Mouse (Mus musculus): ENCODE measurements around the gene Pgam2. TPM values are rescaled to one million over a fixed set of nuclear protein-coding genes. Genes with fewer than 3 reads are reported as not detected.

Gene Pgam2
- total RNA-seq, 1 experiment, result 4.1 TPM

DNA sequence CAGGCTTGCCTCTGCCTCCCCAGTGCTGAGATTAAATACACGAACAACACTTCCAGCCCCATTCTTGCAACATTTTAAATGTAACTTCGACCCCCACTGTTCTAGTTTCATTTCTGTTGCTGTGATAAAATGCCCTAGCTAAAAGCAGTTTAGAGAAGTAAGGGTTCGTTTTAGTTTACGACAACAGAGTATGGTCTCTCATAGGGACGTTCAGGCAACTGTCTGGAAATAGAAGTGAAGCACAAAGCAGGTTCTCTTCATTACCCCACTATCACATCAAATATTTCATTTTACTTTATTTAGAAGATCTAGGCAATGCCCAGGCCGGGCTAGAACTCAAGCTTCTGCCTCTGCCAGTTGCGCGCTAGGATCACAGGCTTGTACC is 15.9 kb downstream of the Pgam2 start:
- in situ Hi-C loops (cut with MboI; ENCODE audit: low sequenced_read_pairs in 2 of 2, unreplicated experiment in 2 of 2), result no loop called here
- H3K4me1 ChIP-seq (ENCODE audit: control insufficient read depth in 2 of 2, insufficient read depth in 2 of 2, low read length in 2 of 2, poor library complexity in 1 of 2), result peaks cover 0 to 5% of the 10 kb centered on the region in 2 experiments; a peak in 1 of 4 replicates
- peaks cover 16% of the 10 kb centered on the region for H3K36me3 ChIP-seq (ENCODE audit: control insufficient read depth, insufficient read depth, low read length, poor library complexity, severe bottlenecking)
- no peak for TF ChIP-seq MAFK (IDR thresholded peaks at IDR 0.05; ENCODE audit: insufficient read depth, low read depth, low read length)
- no peak for TF ChIP-seq ZNF384 (IDR thresholded peaks at IDR 0.05; ENCODE audit: low read depth, low read length)
- TF ChIP-seq CHD2 (IDR thresholded peaks at IDR 0.05; ENCODE audit: low read depth, low read length), result no peak
- TF ChIP-seq HCFC1 (IDR thresholded peaks at IDR 0.05; ENCODE audit: borderline replicate concordance, insufficient read depth, low read length), result no peak
- TF ChIP-seq ZC3H11A (IDR thresholded peaks at IDR 0.05; ENCODE audit: borderline replicate concordance, low read depth, low read length), result no peak
- no peak for DNase-seq (ENCODE audit: low read depth, low spot score)
- H3K9ac ChIP-seq (ENCODE audit: insufficient read depth, low read depth, low read length, poor library complexity, severe bottlenecking), result peak overlapping the region; percentile 91
- peak overlapping the region; percentile 66 for H3K27ac ChIP-seq (ENCODE audit: insufficient read depth, low read depth, low read length, poor library complexity, severe bottlenecking)
- no peaks in the 10 kb centered on the region for H3K9me3 ChIP-seq (ENCODE audit: control insufficient read depth, insufficient read depth, low read depth, low read length)
- H3K4me3 ChIP-seq (ENCODE audit: insufficient read depth in 1 of 2, low read depth in 1 of 2, low read length in 2 of 2, poor library complexity in 1 of 2, severe bottlenecking in 1 of 2), result peak overlapping the region; percentile 80 to 99

DNA sequence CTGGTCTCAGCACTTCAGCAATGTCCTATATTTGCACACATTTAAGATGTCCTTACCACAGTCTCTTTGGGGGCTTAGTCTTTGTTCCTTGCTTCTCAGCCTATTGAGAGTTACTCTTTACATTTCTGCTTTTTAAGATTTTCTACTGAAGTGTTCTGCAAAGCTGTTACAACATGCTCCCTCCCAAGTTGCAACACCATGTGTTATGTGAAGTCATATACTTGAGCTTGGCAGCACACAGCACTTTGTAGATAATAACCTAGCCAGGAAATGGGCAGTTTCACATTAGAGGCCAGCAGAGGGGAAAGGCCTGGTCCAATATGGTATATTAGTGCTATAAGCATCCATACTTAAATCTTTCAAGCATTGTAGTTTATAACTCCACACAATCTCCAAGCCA is 17.8 kb downstream of the Pgam2 start:
- no peak for DNase-seq (ENCODE audit: low read depth, low spot score)
- Histone ChIP-seq H3K9me3 (ENCODE audit: control insufficient read depth, insufficient read depth, low read depth, low read length) (no peaks in the 10 kb centered on the region), H3K36me3 (ENCODE audit: control insufficient read depth, insufficient read depth, low read length, poor library complexity, severe bottlenecking) (peaks cover 5% of the 10 kb centered on the region; the same call in 1 of the 2 replicates), H3K4me1 (ENCODE audit: control insufficient read depth in 2 of 2, insufficient read depth in 2 of 2, low read length in 2 of 2, poor library complexity in 1 of 2) (peaks cover 0 to 5% of the 10 kb centered on the region in 2 experiments; a peak in 1 of 4 replicates), H3K4me3 (ENCODE audit: insufficient read depth in 1 of 2, low read depth in 1 of 2, low read length in 2 of 2, poor library complexity in 1 of 2, severe bottlenecking in 1 of 2) (no peak overlapping the region), H3K9ac (ENCODE audit: insufficient read depth, low read depth, low read length, poor library complexity, severe bottlenecking) (no peak overlapping the region), H3K27ac (ENCODE audit: insufficient read depth, low read depth, low read length, poor library complexity, severe bottlenecking) (no peak overlapping the region)
- in situ Hi-C loops (cut with MboI; ENCODE audit: low sequenced_read_pairs in 2 of 2, unreplicated experiment in 2 of 2), result no loop called here
- TF ChIP-seq ZNF384 (IDR thresholded peaks at IDR 0.05; ENCODE audit: low read depth, low read length) (no peak), HCFC1 (IDR thresholded peaks at IDR 0.05; ENCODE audit: borderline replicate concordance, insufficient read depth, low read length) (no peak)

DNA sequence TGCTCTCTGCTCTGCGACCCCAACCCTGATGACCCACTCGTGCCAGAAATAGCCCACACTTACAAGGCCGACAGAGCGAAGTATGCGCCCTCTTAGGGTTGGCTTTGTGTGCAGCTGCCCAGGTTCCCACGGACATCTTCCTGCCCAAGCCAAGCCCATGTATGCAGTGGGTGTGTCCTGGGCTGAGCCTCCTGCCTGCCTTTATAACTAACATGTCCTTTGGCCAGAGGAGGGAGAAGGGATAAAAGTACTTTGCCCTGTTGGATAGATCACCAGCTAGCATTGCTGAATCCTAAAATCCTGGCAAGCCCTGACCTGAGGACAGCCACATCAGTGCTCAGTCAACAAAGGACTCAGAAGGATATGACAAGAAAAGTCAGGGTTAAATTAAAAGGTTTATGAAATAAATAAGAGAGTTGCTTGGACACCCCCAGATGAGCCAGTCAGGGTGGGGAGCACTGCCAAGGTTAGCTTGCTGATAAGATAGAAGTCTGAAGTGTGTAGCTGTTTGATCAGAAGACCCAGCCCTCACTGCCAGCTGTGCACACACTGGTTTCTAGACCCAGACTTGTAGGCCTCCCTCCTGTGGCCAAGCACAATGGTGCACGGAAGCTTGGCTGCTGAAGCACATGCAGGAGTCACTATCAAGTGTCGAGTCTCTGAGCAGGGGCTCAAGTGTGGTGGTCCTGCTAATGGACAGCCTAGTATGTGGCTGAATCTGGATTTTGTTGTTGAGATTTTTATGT is 21.2 kb downstream of the Pgam2 start:
- TF ChIP-seq CHD2 (IDR thresholded peaks at IDR 0.05; ENCODE audit: low read depth, low read length) (no peak), ZC3H11A (IDR thresholded peaks at IDR 0.05; ENCODE audit: borderline replicate concordance, low read depth, low read length) (no peak), HCFC1 (IDR thresholded peaks at IDR 0.05; ENCODE audit: borderline replicate concordance, insufficient read depth, low read length) (no peak), ZNF384 (IDR thresholded peaks at IDR 0.05; ENCODE audit: low read depth, low read length) (no peak), MAFK (IDR thresholded peaks at IDR 0.05; ENCODE audit: insufficient read depth, low read depth, low read length) (no peak)
- DNase-seq (ENCODE audit: low read depth, low spot score), result no peak

DNA sequence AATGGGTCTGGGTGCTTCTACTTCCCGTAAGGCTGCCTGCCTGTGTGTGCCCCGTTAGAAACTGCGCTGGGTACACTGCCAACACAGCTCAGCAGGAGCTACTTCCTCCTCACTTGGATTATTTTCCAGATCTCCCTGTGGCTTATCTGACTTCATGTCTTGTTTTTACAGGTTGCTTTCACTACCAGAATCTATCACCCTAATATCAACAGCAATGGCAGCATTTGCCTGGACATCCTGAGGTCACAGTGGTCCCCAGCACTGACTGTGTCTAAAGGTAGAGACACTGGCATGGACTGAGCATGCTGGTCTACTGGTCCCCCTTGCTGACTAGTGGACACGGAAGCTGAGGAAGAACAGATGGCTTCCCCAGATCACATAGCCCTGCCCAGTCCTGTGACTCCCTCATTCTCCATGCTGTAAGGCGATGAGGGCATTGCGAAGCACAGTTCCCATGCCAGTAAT is 23.5 kb downstream of the Pgam2 start:
- Histone ChIP-seq H3K9ac (ENCODE audit: insufficient read depth, low read depth, low read length, poor library complexity, severe bottlenecking) (no peak overlapping the region), H3K27ac (ENCODE audit: insufficient read depth, low read depth, low read length, poor library complexity, severe bottlenecking) (no peak overlapping the region), H3K9me3 (ENCODE audit: control insufficient read depth, insufficient read depth, low read depth, low read length) (no peaks in the 10 kb centered on the region), H3K4me1 (ENCODE audit: control insufficient read depth in 2 of 2, insufficient read depth in 2 of 2, low read length in 2 of 2, poor library complexity in 1 of 2) (no peaks in the 10 kb centered on the region), H3K36me3 (ENCODE audit: control insufficient read depth, insufficient read depth, low read length, poor library complexity, severe bottlenecking) (no peaks in the 10 kb centered on the region; the same call in 1 of the 2 replicates), H3K4me3 (ENCODE audit: insufficient read depth in 1 of 2, low read depth in 1 of 2, low read length in 2 of 2, poor library complexity in 1 of 2, severe bottlenecking in 1 of 2) (no peak overlapping the region)
- TF ChIP-seq ZNF384 (IDR thresholded peaks at IDR 0.05; ENCODE audit: low read depth, low read length), result no peak
- no peak for TF ChIP-seq CHD2 (IDR thresholded peaks at IDR 0.05; ENCODE audit: low read depth, low read length)
- TF ChIP-seq MAFK (IDR thresholded peaks at IDR 0.05; ENCODE audit: insufficient read depth, low read depth, low read length), result no peak
- TF ChIP-seq ZC3H11A (IDR thresholded peaks at IDR 0.05; ENCODE audit: borderline replicate concordance, low read depth, low read length), result no peak
- TF ChIP-seq HCFC1 (IDR thresholded peaks at IDR 0.05; ENCODE audit: borderline replicate concordance, insufficient read depth, low read length), result no peak
- DNase-seq (ENCODE audit: low read depth, low spot score), result no peak
- in situ Hi-C loops (cut with MboI; ENCODE audit: low sequenced_read_pairs in 2 of 2, unreplicated experiment in 2 of 2), result no loop called here

More for the DNA sequence above, 21.2 kb downstream of the Pgam2 start:
- Histone ChIP-seq H3K9ac (ENCODE audit: insufficient read depth, low read depth, low read length, poor library complexity, severe bottlenecking) (no peak overlapping the region), H3K36me3 (ENCODE audit: control insufficient read depth, insufficient read depth, low read length, poor library complexity, severe bottlenecking) (no peaks in the 10 kb centered on the region; the same call in 1 of the 2 replicates), H3K9me3 (ENCODE audit: control insufficient read depth, insufficient read depth, low read depth, low read length) (no peaks in the 10 kb centered on the region), H3K27ac (ENCODE audit: insufficient read depth, low read depth, low read length, poor library complexity, severe bottlenecking) (no peak overlapping the region), H3K4me3 (ENCODE audit: insufficient read depth in 1 of 2, low read depth in 1 of 2, low read length in 2 of 2, poor library complexity in 1 of 2, severe bottlenecking in 1 of 2) (no peak overlapping the region), H3K4me1 (ENCODE audit: control insufficient read depth in 2 of 2, insufficient read depth in 2 of 2, low read length in 2 of 2, poor library complexity in 1 of 2) (no peaks in the 10 kb centered on the region; a peak in 1 of 4 replicates)
- in situ Hi-C loops (cut with MboI; ENCODE audit: low sequenced_read_pairs in 2 of 2, unreplicated experiment in 2 of 2), result no loop called here
